Mouse (Mus musculus): Measurements from ENCODE around the gene Rec114. TPM values are rescaled to one million over a fixed set of nuclear protein-coding genes. Genes with fewer than 3 reads are reported as not detected.

The Rec114 gene
- total and polyA plus RNA-seq, 2 experiments from 2014 or later: 2.0 to 6.7 TPM

DNA sequence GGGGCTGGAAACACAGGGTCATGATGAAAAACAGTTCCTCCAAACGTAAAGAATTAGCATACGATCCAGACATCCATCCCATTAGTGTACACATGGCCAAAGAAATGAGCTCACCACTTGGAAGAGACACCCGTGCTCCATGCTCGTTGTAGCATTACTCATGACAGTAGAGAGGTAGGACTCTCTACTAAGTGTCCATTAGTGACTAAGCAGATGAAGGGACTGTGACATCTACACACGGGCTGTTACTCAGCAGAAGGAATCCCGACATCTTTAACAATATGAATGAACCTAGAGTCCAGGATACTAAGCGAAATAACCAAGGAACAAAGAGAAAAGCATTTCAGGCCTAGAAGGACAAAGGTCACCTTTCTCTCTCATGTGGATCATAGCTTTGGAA lies 37.7 kb downstream of the Rec114 start:
- no peaks in the 10 kb centered on the region for H3K4me1 ChIP-seq (ENCODE audit: insufficient read depth, low read length)
- no peaks in the 10 kb centered on the region for H3K27me3 ChIP-seq (ENCODE audit: insufficient read depth, low read length)
- ATAC-seq: no peak
- no peaks in the 10 kb centered on the region for H3K36me3 ChIP-seq (ENCODE audit: insufficient read depth, low read length)
- TF ChIP-seq CTCF (IDR thresholded peaks at IDR 0.05; ENCODE audit: low read depth): no peak
- H3K4me3 ChIP-seq (ENCODE audit: low read length): no peak overlapping the region
- 79% methylated on average over 7 of the region's 7 CpGs for WGBS
- H3K27ac ChIP-seq: no peak overlapping the region
- no peak overlapping the region for H3K9ac ChIP-seq (replicated peaks; ENCODE audit: low read length)
- no peak for DNase-seq (ENCODE audit: low spot score)
- H3K4me2 ChIP-seq (ENCODE audit: low read depth, low read length): no peak overlapping the region
- no peaks in the 10 kb centered on the region for H3K9me3 ChIP-seq (ENCODE audit: low read length)

DNA sequence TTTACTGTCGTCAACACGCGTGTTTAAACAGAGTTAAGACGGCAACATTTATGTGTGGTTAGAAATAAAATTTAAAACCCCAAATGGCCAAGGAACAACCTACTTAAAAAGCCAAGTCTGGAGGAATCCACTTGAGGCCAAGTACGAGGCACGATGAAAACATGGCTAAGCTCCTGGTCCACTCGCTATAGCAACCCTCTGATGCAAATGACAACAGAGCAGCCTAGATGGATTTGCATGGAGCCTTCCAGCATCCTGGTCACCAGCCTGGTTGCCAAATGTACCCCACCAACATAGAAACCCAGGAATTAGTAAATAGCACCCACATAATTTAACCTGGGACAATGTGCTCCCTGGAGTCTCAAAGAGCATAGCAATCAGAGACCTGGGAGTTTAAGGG lies 40.0 kb downstream of the Rec114 start:
- Histone ChIP-seq H3K9ac (replicated peaks; ENCODE audit: low read length) (no peak overlapping the region), H3K4me2 (ENCODE audit: low read depth, low read length) (no peak overlapping the region), H3K27me3 (ENCODE audit: insufficient read depth, low read length) (no peaks in the 10 kb centered on the region), H3K4me1 (ENCODE audit: insufficient read depth, low read length) (no peaks in the 10 kb centered on the region), H3K9me3 (ENCODE audit: low read length) (no peaks in the 10 kb centered on the region), H3K36me3 (ENCODE audit: insufficient read depth, low read length) (no peaks in the 10 kb centered on the region), H3K27ac (no peak overlapping the region), H3K4me3 (ENCODE audit: low read length) (no peak overlapping the region)
- TF ChIP-seq CTCF (IDR thresholded peaks at IDR 0.05; ENCODE audit: low read depth): no peak
- DNase-seq (ENCODE audit: low spot score) (no peak), ATAC-seq (no peak)
- WGBS: 82% methylated on average over 7 of the region's 7 CpGs

DNA sequence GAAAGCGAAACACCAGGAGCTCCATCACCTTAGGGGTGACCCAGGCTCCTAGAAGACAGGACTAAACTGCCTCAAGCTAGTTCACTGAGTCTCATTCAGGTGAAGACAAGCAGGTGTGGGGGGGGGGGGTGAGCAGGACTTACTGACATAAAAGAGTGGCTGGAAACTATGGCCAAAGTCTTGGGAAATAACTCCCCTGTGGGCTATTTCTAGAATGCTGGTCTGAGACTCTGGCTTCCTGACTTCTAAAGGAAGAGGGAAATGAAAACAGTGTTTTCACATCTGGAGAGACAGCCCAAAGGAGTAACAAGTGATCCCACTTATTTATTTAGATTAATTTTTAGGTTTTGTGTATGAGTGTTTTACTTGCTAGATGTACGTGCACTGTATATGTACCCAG lies 42.0 kb downstream of the Rec114 start:
- no peak overlapping the region for H3K4me3 ChIP-seq (ENCODE audit: low read length)
- no peaks in the 10 kb centered on the region for H3K27me3 ChIP-seq (ENCODE audit: insufficient read depth, low read length)
- no peaks in the 10 kb centered on the region for H3K9me3 ChIP-seq (ENCODE audit: low read length)
- no peak overlapping the region for H3K4me2 ChIP-seq (ENCODE audit: low read depth, low read length)
- no peak for ATAC-seq
- no peak for DNase-seq (ENCODE audit: low spot score)
- H3K9ac ChIP-seq (replicated peaks; ENCODE audit: low read length): no peak overlapping the region
- H3K36me3 ChIP-seq (ENCODE audit: insufficient read depth, low read length): no peaks in the 10 kb centered on the region
- H3K4me1 ChIP-seq (ENCODE audit: insufficient read depth, low read length): no peaks in the 10 kb centered on the region
- no peak overlapping the region for H3K27ac ChIP-seq
- WGBS: 93% methylated on average over 2 of the region's 2 CpGs
- no peak for TF ChIP-seq CTCF (IDR thresholded peaks at IDR 0.05; ENCODE audit: low read depth)

DNA sequence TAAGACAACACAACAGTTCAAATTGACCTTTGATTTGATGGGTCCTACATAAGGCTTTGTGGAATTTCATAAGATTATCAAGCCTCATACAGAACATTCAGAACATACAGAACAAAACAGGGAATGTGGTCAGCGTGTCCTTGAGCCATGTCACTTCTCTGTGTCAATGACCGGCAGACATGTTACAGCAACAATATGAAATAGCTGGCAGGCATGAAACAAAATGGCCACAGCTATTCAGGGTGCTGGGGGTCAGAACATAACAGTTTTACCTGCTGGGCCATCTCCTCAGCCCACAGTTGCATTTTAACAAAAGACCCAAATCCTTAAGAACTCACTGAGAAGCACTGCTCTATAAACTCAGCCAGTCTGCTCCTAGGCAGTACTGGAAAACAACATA lies 45.3 kb downstream of the Rec114 start:
- no peak overlapping the region for H3K9ac ChIP-seq (replicated peaks; ENCODE audit: low read length)
- no peaks in the 10 kb centered on the region for H3K4me1 ChIP-seq (ENCODE audit: insufficient read depth, low read length)
- TF ChIP-seq CTCF (IDR thresholded peaks at IDR 0.05; ENCODE audit: low read depth): no peak
- no peak overlapping the region for H3K4me3 ChIP-seq (ENCODE audit: low read length)
- 96% methylated on average over 2 of the region's 2 CpGs for WGBS
- no peaks in the 10 kb centered on the region for H3K36me3 ChIP-seq (ENCODE audit: insufficient read depth, low read length)
- no peak overlapping the region for H3K4me2 ChIP-seq (ENCODE audit: low read depth, low read length)
- no peaks in the 10 kb centered on the region for H3K27me3 ChIP-seq (ENCODE audit: insufficient read depth, low read length)
- DNase-seq (ENCODE audit: low spot score): no peak
- no peak overlapping the region for H3K27ac ChIP-seq
- peaks cover 3% of the 10 kb centered on the region; the same call in 1 of the 2 replicates for H3K9me3 ChIP-seq (ENCODE audit: low read length)
- no peak for ATAC-seq

DNA sequence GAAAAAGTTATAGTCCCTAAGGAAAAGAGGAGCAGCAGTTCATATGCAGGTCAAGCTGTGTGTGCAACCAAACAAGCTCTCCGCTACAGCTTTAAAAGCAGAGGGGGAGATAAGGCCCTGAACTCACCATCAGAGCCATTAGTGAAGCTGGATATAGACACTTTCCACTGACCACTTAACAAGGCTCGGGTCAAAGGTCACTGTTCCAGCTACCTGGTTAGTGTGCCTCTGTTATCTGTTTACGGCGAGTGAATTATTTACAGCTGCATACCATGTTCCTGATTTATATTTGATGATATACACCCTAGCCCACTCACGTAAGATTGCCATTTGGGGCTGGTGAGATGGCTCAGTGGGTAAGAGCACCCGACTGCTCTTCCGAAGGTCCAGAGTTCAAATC lies 52.3 kb downstream of the Rec114 start:
- ATAC-seq (no peak), DNase-seq (ENCODE audit: low spot score) (no peak)
- WGBS: 93% methylated on average over 7 of the region's 7 CpGs
- Histone ChIP-seq H3K9me3 (ENCODE audit: low read length) (peaks cover 3% of the 10 kb centered on the region; the same call in 1 of the 2 replicates), H3K4me3 (ENCODE audit: low read length) (no peak overlapping the region), H3K9ac (replicated peaks; ENCODE audit: low read length) (no peak overlapping the region), H3K27me3 (ENCODE audit: insufficient read depth, low read length) (no peaks in the 10 kb centered on the region), H3K27ac (no peak overlapping the region), H3K4me2 (ENCODE audit: low read depth, low read length) (no peak overlapping the region), H3K4me1 (ENCODE audit: insufficient read depth, low read length) (no peaks in the 10 kb centered on the region), H3K36me3 (ENCODE audit: insufficient read depth, low read length) (no peaks in the 10 kb centered on the region)
- TF ChIP-seq CTCF (IDR thresholded peaks at IDR 0.05; ENCODE audit: low read depth): no peak

DNA sequence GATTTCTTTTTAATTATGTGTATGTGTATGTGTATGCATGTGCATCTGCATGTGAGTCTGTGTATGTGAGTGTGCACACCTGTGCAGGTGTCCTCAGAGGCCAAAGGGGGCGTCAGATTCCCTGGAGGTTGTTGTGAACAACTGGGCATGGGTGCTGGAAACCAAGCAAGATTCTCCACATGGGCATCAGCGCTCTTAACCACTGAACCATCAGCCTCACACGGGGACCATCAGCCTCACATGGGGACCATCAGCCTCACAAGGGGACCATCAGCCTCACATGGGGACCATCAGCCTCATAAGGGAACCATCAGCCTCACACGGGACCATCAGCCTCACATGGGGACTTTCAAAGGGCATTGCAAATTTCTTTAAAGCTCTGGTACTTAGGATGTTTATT lies 53.1 kb downstream of the Rec114 start:
- DNase-seq (ENCODE audit: low spot score): no peak
- Histone ChIP-seq H3K27ac (no peak overlapping the region), H3K4me3 (ENCODE audit: low read length) (no peak overlapping the region), H3K4me2 (ENCODE audit: low read depth, low read length) (no peak overlapping the region), H3K27me3 (ENCODE audit: insufficient read depth, low read length) (no peaks in the 10 kb centered on the region), H3K9ac (replicated peaks; ENCODE audit: low read length) (no peak overlapping the region), H3K9me3 (ENCODE audit: low read length) (peaks cover 3% of the 10 kb centered on the region; the same call in 1 of the 2 replicates), H3K36me3 (ENCODE audit: insufficient read depth, low read length) (no peaks in the 10 kb centered on the region), H3K4me1 (ENCODE audit: insufficient read depth, low read length) (no peaks in the 10 kb centered on the region)
- WGBS: 84% methylated on average over 4 of the region's 4 CpGs
- no peak for ATAC-seq
- no peak for TF ChIP-seq CTCF (IDR thresholded peaks at IDR 0.05; ENCODE audit: low read depth)

DNA sequence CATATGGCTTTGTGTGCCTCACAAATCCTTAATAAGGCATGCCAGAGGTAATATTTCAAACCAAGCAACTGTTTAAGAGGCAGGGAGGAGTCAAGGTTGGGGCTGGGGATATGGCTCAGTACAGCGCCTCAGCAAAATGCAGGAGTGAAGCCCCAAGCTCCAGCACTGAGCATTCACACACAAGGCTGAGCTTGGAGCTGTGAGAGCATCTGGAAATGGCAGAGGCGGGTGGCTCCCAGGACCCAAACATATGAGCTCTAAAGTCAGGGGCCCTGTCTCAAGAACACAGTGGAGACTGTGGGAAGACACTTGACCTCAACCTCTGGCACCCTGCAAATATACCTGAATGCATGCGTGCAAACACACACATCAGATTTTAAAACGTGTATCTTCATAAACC lies 55.7 kb downstream of the Rec114 start:
- no peaks in the 10 kb centered on the region for H3K4me1 ChIP-seq (ENCODE audit: insufficient read depth, low read length)
- no peak overlapping the region for H3K4me2 ChIP-seq (ENCODE audit: low read depth, low read length)
- ATAC-seq (no peak), DNase-seq (ENCODE audit: low spot score) (no peak)
- H3K9me3 ChIP-seq (ENCODE audit: low read length): no peaks in the 10 kb centered on the region
- no peaks in the 10 kb centered on the region for H3K36me3 ChIP-seq (ENCODE audit: insufficient read depth, low read length)
- no peak for TF ChIP-seq CTCF (IDR thresholded peaks at IDR 0.05; ENCODE audit: low read depth)
- no peak overlapping the region for H3K27ac ChIP-seq
- H3K27me3 ChIP-seq (ENCODE audit: insufficient read depth, low read length): no peaks in the 10 kb centered on the region
- no peak overlapping the region for H3K4me3 ChIP-seq (ENCODE audit: low read length)
- H3K9ac ChIP-seq (replicated peaks; ENCODE audit: low read length): no peak overlapping the region
- 84% methylated on average over 4 of the region's 4 CpGs for WGBS
